Mouse (Mus musculus): Measurements from ENCODE around the gene Aven.
A peak's percentile ranks its signal among the peaks of the same experiment; 100 is the strongest.

Aven gene

GRCm38 (mm10) chr2:112490483-112491196 lies 2.1 kb upstream of the Aven start:
- DNase-seq (ENCODE audit: low read depth, low spot score): no peak

GRCm38 (mm10) chr2:112491629-112492028 lies 1.1 kb upstream of the Aven start:
- DNase-seq (ENCODE audit: low read depth, low spot score): no peak

- DNase-seq (ENCODE audit: low read depth, low spot score): peak; percentile 61
Measured at GRCm38 (mm10) chr2:112492431-112492855, 321 bp upstream of the Aven start.

GRCm38 (mm10) chr2:112493539-112494260 lies 936 bp downstream of the Aven start:
- DNase-seq (ENCODE audit: low read depth, low spot score): no peak

GRCm38 (mm10) chr2:112497851-112498250 lies 5.1 kb downstream of the Aven start:
- no peak for DNase-seq (ENCODE audit: low read depth, low spot score)

- peak; percentile 82 for DNase-seq (ENCODE audit: low read depth, low spot score)
Measured at GRCm38 (mm10) chr2:112501209-112501608, 8.4 kb downstream of the Aven start.

GRCm38 (mm10) chr2:112503978-112504377 lies 11.2 kb downstream of the Aven start:
- no peak for DNase-seq (ENCODE audit: low read depth, low spot score)

GRCm38 (mm10) chr2:112506841-112507435 lies 14.2 kb downstream of the Aven start:
- no peak for DNase-seq (ENCODE audit: low read depth, low spot score)

- DNase-seq (ENCODE audit: low read depth, low spot score): no peak
Measured at GRCm38 (mm10) chr2:112507444-112507843, 14.7 kb downstream of the Aven start.

- DNase-seq (ENCODE audit: low read depth, low spot score): peak; percentile 52
Measured at GRCm38 (mm10) chr2:112510140-112510539, 17.4 kb downstream of the Aven start.

- no peak for DNase-seq (ENCODE audit: low read depth, low spot score)
Measured at GRCm38 (mm10) chr2:112513036-112513435, 20.3 kb downstream of the Aven start.

GRCm38 (mm10) chr2:112516728-112517127 lies 24.0 kb downstream of the Aven start:
- DNase-seq (ENCODE audit: low read depth, low spot score): no peak

GRCm38 (mm10) chr2:112517218-112517617 lies 24.5 kb downstream of the Aven start:
- DNase-seq (ENCODE audit: low read depth, low spot score): no peak

GRCm38 (mm10) chr2:112518541-112518940 lies 25.8 kb downstream of the Aven start:
- no peak for DNase-seq (ENCODE audit: low read depth, low spot score)

GRCm38 (mm10) chr2:112520526-112521482 lies 28.0 kb downstream of the Aven start:
- peak; percentile 21 for DNase-seq (ENCODE audit: low read depth, low spot score)

GRCm38 (mm10) chr2:112526933-112527332 lies 34.2 kb downstream of the Aven start:
- peak; percentile 37 for DNase-seq (ENCODE audit: low read depth, low spot score)

- no peak for DNase-seq (ENCODE audit: low read depth, low spot score)
Measured at GRCm38 (mm10) chr2:112532812-112533496, 40.2 kb downstream of the Aven start.

- no peak for DNase-seq (ENCODE audit: low read depth, low spot score)
Measured at GRCm38 (mm10) chr2:112534677-112535222, 42.0 kb downstream of the Aven start.

- peak; percentile 43 for DNase-seq (ENCODE audit: low read depth, low spot score)
Measured at GRCm38 (mm10) chr2:112538783-112539182, 46.0 kb downstream of the Aven start.

GRCm38 (mm10) chr2:112541695-112542285 lies 49.0 kb downstream of the Aven start:
- DNase-seq (ENCODE audit: low read depth, low spot score): no peak

Measured in 3T3-L1 (cell line).